ENCODE assay signal across 10 mouse cellular contexts in the genomic region with DNA sequence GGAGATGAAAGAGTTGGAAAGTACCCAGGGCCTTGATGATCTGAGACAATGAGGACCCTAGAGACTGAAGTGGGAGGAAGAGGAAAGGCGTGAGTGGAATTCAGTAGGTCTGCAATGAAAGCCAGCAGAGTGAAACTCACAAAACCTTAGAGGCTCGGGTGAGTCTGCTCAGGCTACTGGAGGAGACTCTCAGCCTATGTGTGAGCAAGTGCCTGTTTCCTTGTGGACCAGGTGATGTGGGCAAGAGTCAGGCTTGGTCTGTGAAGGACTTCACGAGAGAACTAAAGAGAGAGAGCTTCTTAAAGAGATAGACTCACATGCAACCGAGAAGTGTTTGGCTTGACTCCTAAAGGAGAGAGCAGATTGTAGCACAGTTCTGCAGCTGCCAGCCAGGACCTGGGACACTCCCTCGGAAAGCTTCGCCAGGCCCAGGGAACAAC. TPM values are rescaled to one million over a fixed set of nuclear protein-coding genes. Genes with fewer than 3 reads are reported as not detected.
DNase-seq lines count a peak whose midpoint lies in the region; ATAC-seq lines count a peak whose summit lies in the region.
"Had no signal": no experiment of that assay in that cellular context is flagged by ENCODE, and none has a peak within 500 bp of the region (broad histone marks: within the 10 kb centered on the region; RNA-seq: fewer than 3 reads in every experiment).

No protein-coding gene starts in this region.

- peak; percentile 25 to 42 for DNase-seq in heart, adult 18-20 months
- peak; percentile 32 for DNase-seq in right cerebral cortex, postnatal 25 days
- DNase-seq in right cerebral cortex, postnatal 36 days (ENCODE audit: low spot score in 2 of 2): no peak
- peak; percentile 18 to 21 for DNase-seq in heart, postnatal 36 days
- DNase-seq in yolk sac, embryonic 10.5 days (ENCODE audit: low spot score): no peak
- DNase-seq in liver: no peak
- DNase-seq: kidney, adult 9 months; left cerebral cortex, postnatal 4 days; thymus, postnatal 25 days had no signal

- no peaks in the 10 kb centered on the region for H3K36me3 ChIP-seq in heart, embryonic 11.5 days (ENCODE audit: control insufficient read depth, insufficient read depth, low read length)

- H3K4me2 ChIP-seq in heart, embryonic 11.5 days: no peak overlapping the region

- H3K4me1 ChIP-seq in heart, embryonic 11.5 days (ENCODE audit: control insufficient read depth, insufficient read depth, low read length): 0 out of 2 replicates have a peak, but pooled peaks cover 3% of the 10 kb centered on the region

- no peak for ATAC-seq in heart, embryonic 11.5 days (replicated peaks; ENCODE audit: insufficient number of reproducible peaks, low FRiP score, low TSS enrichment)

- no peaks in the 10 kb centered on the region for H3K27me3 ChIP-seq in heart, embryonic 11.5 days (ENCODE audit: control insufficient read depth, insufficient read depth, low read length)

- H3K9me3 ChIP-seq in heart, embryonic 11.5 days (replicated peaks; ENCODE audit: control insufficient read depth, low read length): no peaks in the 10 kb centered on the region

- no peak overlapping the region for H3K27ac ChIP-seq in heart, embryonic 11.5 days (ENCODE audit: low read depth, low read length)

- intact Hi-C loops in heart, postnatal 36 days (cut with DNase I): loop anchor here (2.0 kb wide), 1 partner anchor 49 kb away; no protein-coding TSS in a partner anchor

- H3K9ac ChIP-seq in heart, embryonic 11.5 days (ENCODE audit: low read depth, low read length): no peak overlapping the region

- no peak overlapping the region for H3K4me3 ChIP-seq in heart, embryonic 11.5 days (ENCODE audit: low read depth, low read length)

- 45% methylated on average over 6 of the region's 6 CpGs for WGBS in heart, embryonic 11.5 days (ENCODE audit: insufficient replicate concordance)

RNA-seq across cellular contexts. Expression of a gene that starts 29.4 kb away (rescaled TPM):
- total RNA-seq in heart, adult 18-20 months (2021): under 1 TPM in 1 of 2 experiments, not detected in 1; 0.33 TPM
- 0.19 and 0.21 TPM in 2 replicates for polyA plus RNA-seq in heart, embryonic 11.5 days (2014; fragmentation: Nextera tagmentation; extraction: Ambion mirVana)
- total RNA-seq in heart, postnatal 36 days (2021): not detected

RNA-seq across cellular contexts. Expression of a gene that starts 39.7 kb away (rescaled TPM):
- under 1 TPM; 0.07 to 0.23 TPM for total RNA-seq in heart, adult 18-20 months (2021)
- polyA plus RNA-seq in heart, embryonic 11.5 days (2014; fragmentation: Nextera tagmentation; extraction: Ambion mirVana): 0.03 and 0.04 TPM in 2 replicates
- total RNA-seq in heart, postnatal 36 days (2021): under 1 TPM; 0.08 to 0.11 TPM

RNA-seq across cellular contexts. Expression of a gene that starts 50.7 kb away (rescaled TPM):
- total RNA-seq in heart, adult 18-20 months (2021): 10 to 100 TPM; 93.0 to 99.0 TPM
- 88.2 and 106 TPM in 2 replicates for polyA plus RNA-seq in heart, embryonic 11.5 days (2014; fragmentation: Nextera tagmentation; extraction: Ambion mirVana)
- 10 to 100 TPM; 95.0 to 97.5 TPM for total RNA-seq in heart, postnatal 36 days (2021)

Comparison
In these comparisons a context has a peak if more than half of its experiments do, and no peak if none do; other contexts are left out.
1. DNase-seq: peak in heart, adult 18-20 months (2 of 2), right cerebral cortex, postnatal 25 days (single experiment) and heart, postnatal 36 days (2 of 2); none in right cerebral cortex, postnatal 36 days (0 of 2), yolk sac, embryonic 10.5 days (single experiment) and liver (single experiment).